Mouse (Mus musculus): ENCODE results near the gene Psmd11. TPM values are rescaled to one million over a fixed set of nuclear protein-coding genes. Genes with fewer than 3 reads are reported as not detected.

Gene Psmd11
- polyA plus RNA-seq, 1 experiment from 2014 or later: 336 TPM

DNA sequence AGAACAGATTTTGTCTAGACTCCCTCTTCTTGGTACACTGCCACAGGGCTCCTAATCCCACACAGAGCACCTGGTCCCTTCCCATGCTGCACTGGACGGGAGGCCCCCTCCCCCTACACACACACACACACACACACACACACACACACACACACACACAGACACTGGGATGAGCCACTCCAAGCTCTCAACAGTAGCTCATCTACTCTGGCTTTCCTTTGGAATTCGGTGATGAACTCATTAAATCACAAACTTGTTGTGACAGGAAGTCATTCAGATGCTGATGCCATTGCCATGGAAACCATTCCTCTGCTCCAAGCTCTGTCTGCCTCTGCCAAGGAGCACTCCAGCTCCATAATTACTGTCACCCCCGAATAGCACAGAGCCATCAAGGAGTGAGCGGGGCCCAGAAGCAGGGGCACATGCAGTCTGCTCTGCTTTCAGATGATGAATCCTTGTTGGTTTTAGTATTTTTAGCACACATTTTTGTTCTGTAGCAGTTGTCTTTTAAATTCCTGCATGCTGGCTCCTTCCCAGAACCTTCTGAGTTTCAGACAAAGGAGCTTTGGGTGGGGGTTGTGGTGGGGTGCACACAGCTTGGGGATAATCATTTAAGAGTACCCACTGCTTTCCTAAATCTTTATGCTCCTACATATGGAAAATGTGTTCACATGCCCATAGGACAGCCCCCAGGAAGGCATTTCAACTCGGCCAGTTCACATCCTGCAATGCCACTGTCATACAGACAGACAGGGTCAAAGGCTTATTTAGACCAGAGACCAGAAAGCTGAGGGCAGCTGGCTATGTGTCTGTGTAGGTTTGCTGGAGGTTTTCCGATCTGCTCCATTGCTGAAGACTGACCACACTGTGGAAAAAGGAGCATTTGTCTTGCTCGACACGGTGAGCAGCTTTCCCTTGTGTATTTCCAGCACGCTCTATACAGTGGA, 90.3 kb downstream of the Psmd11 start:
- no peaks in the 10 kb centered on the region for H3K9me3 ChIP-seq (ENCODE audit: control insufficient read depth, low read length)
- no peak overlapping the region for H3K4me3 ChIP-seq (replicated peaks; ENCODE audit: low read length)
- peak overlapping the region; percentile 99 for H3K27ac ChIP-seq (ENCODE audit: low read length)
- WGBS: 14% methylated on average over 9 of the region's 9 CpGs
- peaks cover 54% of the 10 kb centered on the region for H3K4me1 ChIP-seq (replicated peaks; ENCODE audit: control insufficient read depth, insufficient read depth, low read length)
- H3K4me2 ChIP-seq (ENCODE audit: low read length): peak overlapping the region; percentile 22
- peak; percentile 99 for ATAC-seq
- no peaks in the 10 kb centered on the region for H3K36me3 ChIP-seq (ENCODE audit: control insufficient read depth, insufficient read depth)
- peak overlapping the region; percentile 62 for H3K9ac ChIP-seq (replicated peaks; ENCODE audit: low read depth, low read length)
- no peaks in the 10 kb centered on the region for H3K27me3 ChIP-seq (replicated peaks; ENCODE audit: control insufficient read depth, insufficient read depth, low read length)

GRCm38 (mm10) chr11:80521148-80521547, 92.7 kb downstream of the Psmd11 start:
- H3K27me3 ChIP-seq (replicated peaks; ENCODE audit: control insufficient read depth, insufficient read depth, low read length): no peaks in the 10 kb centered on the region
- no peak overlapping the region for H3K4me3 ChIP-seq (replicated peaks; ENCODE audit: low read length)
- H3K27ac ChIP-seq (ENCODE audit: low read length): no peak overlapping the region
- no peak for ATAC-seq
- H3K4me2 ChIP-seq (ENCODE audit: low read length): no peak overlapping the region
- H3K36me3 ChIP-seq (ENCODE audit: control insufficient read depth, insufficient read depth): no peaks in the 10 kb centered on the region
- 66% methylated on average over 2 of the region's 2 CpGs for WGBS
- no peak overlapping the region for H3K9ac ChIP-seq (replicated peaks; ENCODE audit: low read depth, low read length)
- peaks cover 39% of the 10 kb centered on the region for H3K4me1 ChIP-seq (replicated peaks; ENCODE audit: control insufficient read depth, insufficient read depth, low read length)
- no peaks in the 10 kb centered on the region for H3K9me3 ChIP-seq (ENCODE audit: control insufficient read depth, low read length)

Other genes with a start within 250 kb of the Psmd11 start
- gene Rnf135, start 244.8 kb upstream of the Psmd11 start, polyA plus RNA-seq (2015; fragmentation: Nextera tagmentation; extraction: Ambion mirVana): 3.1 and 3.4 TPM in 2 replicates
- gene Rhot1, start 219.6 kb upstream of the Psmd11 start, polyA plus RNA-seq (2015; fragmentation: Nextera tagmentation; extraction: Ambion mirVana): 79.5 and 82.6 TPM in 2 replicates
- gene Rhbdl3, start 127.7 kb upstream of the Psmd11 start, polyA plus RNA-seq (2015; fragmentation: Nextera tagmentation; extraction: Ambion mirVana): 12.2 and 13.5 TPM in 2 replicates
- gene 5730455P16Rik, start 50.6 kb upstream of the Psmd11 start, polyA plus RNA-seq (2015; fragmentation: Nextera tagmentation; extraction: Ambion mirVana): 35.3 and 41.6 TPM in 2 replicates
- 246 and 250 TPM in 2 replicates for gene Zfp207, start 45.3 kb upstream of the Psmd11 start, polyA plus RNA-seq (2015; fragmentation: Nextera tagmentation; extraction: Ambion mirVana)
- 109 and 113 TPM in 2 replicates for gene Cdk5r1, start 48.4 kb downstream of the Psmd11 start, polyA plus RNA-seq (2015; fragmentation: Nextera tagmentation; extraction: Ambion mirVana)

Measured in forebrain, embryonic 16.5 days (tissue).